Mouse (Mus musculus) cerebellum, adult 2 months (tissue): ENCODE results near the gene Strip1.

Source experiments
- CTCF ChIP-seq: fragments of 200-500 bp; IDR thresholded peaks from 2 replicates; pipeline ENCODE4 v1.5.1; 2011; ENCODE audit warnings: low read depth, mild to moderate bottlenecking, control low read depth, low read length, moderate library complexity, borderline replicate concordance; ENCODE audit not compliant: insufficient read depth
- POLR2A ChIP-seq: fragments of 200-500 bp; IDR thresholded peaks from 2 replicates; pipeline ENCODE4 v1.6.1; 2011; ENCODE audit warnings: low read length, control low read depth, borderline replicate concordance; ENCODE audit not compliant: insufficient read depth

DNA sequence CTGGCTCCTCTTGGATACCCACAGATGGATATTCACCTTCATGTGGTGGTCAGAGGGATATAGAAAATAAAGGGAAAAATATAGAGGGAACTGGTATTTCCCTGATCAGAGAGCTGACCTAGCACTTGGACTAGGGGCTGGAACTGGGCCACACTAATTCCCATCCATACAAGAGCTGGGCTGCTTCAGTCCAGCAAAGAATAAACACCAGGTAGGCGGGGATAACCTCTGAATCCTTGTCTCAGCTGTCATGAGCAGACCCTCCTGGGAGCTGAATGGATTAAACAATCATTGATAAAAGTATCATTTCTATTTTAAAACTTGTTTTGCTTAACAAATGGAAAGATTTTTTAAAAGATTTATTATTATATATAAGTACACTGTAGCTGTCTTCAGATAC is 39.9 kb downstream of the Strip1 start:
- no peak for TF ChIP-seq POLR2A
- TF ChIP-seq CTCF: no peak
